Mouse (Mus musculus) urinary bladder, postnatal 14 days (tissue): ENCODE measurements around the gene Naaa.

Experiments used
- DNase-seq: peaks from one replicate; pipeline ENCODE4 v3.0.0; 2021; ENCODE audit warnings: low spot score

Gene Naaa

GRCm38 (mm10) chr5:92215308-92215707 lies 62.7 kb downstream of the Naaa start, which contains the start of gene U90926:
Gene U90926, minus strand, starts transcription at chr5:92215408.
- DNase-seq: no peak

- no peak for DNase-seq
Measured at GRCm38 (mm10) chr5:92212231-92212630, 65.7 kb downstream of the Naaa start.

- no peak for DNase-seq
Measured at GRCm38 (mm10) chr5:92210205-92210604, 67.8 kb downstream of the Naaa start.
